Mouse (Mus musculus): ENCODE results near the gene Ankmy1.
A peak's percentile ranks its signal among the peaks of the same experiment; 100 is the strongest.

Gene Ankmy1

DNA sequence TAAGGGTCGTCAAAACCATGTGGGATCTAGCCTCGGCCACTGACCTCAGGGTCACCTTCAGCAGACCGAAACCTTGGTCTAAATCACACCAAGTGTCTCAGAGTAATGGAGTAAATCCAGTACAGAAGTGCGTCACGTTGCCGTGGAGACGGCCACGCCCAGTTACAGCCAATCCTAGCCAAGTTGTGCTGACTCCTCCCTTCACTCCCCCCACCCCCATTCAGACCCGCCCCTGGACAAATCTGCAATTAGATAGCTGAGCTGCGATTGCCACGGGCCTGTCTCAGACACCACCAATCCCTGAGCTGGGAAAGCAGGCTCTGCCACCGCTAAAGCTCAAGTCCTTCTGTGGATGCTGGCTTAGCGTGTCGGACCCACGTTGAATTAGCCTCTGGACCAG is at the start of gene Ankmy1:
Gene Ankmy1, minus strand, starts transcription at position 121 of the 400 bp plus-strand sequence.
- DNase-seq: peak; percentile 76

DNA sequence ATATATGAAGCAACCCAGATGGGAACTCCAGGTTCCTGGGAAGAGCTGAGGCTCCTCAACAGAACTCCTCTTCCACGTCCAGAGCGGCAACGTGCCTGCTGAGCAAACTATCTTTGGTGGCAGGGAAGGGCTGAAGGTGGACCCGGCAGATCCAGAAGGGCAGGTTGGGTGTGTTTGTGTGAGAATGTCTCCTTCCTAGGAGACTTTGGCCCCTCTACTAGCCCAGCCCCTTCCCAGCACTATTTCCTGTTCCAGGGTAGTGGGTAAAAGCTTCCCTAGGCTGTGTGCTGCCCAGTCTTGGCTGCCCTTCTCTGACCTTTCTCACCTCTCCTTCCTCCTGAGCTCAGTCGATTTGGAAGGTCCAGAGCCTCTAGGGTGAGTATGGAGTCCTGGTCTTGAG is 47.9 kb upstream of the Ankmy1 start, which contains the start of gene Gpr35:
Gene Gpr35, plus strand, starts transcription at position 259 of the 400 bp plus-strand sequence.
- DNase-seq: no peak

DNA sequence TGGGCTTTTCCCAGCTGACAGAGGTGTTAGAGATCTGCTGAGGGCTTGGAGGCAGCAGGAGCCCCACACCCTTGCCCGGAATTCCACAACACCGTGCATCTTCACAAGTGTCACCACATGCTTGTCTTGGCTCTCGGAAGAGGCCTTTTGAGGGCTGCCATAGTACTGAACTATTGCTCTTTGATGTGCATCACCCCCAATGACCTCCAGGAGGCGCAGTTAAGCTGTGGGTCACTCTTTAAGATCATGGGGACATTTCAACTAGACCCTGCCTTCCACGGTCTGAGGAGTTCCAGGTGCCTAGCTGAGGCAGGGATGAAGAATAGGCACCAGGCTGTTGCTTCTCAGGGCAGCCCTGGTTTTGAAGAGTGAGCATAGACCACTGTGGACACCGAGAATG is 46.7 kb upstream of the Ankmy1 start:
- DNase-seq: peak; percentile 35

DNA sequence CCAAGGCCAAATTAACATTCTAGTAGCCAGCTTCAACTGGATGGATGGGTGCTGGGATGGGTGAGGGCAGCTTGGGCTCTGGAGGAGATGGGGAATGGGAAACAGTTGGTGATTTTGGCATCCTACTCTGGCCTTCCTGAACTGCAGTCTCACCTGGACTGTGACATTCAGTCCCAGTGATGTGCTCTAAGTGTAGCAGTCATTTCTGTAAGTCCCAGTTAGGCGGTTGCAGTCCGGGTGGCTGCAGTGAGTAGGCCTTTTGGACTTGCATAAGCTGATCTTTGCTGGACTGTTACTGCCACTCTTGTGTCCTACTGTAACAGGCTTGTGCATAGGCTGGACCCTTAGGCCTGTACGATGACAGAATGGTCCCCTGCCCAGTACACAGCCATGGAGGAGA is 45.3 kb upstream of the Ankmy1 start:
- DNase-seq: no peak

DNA sequence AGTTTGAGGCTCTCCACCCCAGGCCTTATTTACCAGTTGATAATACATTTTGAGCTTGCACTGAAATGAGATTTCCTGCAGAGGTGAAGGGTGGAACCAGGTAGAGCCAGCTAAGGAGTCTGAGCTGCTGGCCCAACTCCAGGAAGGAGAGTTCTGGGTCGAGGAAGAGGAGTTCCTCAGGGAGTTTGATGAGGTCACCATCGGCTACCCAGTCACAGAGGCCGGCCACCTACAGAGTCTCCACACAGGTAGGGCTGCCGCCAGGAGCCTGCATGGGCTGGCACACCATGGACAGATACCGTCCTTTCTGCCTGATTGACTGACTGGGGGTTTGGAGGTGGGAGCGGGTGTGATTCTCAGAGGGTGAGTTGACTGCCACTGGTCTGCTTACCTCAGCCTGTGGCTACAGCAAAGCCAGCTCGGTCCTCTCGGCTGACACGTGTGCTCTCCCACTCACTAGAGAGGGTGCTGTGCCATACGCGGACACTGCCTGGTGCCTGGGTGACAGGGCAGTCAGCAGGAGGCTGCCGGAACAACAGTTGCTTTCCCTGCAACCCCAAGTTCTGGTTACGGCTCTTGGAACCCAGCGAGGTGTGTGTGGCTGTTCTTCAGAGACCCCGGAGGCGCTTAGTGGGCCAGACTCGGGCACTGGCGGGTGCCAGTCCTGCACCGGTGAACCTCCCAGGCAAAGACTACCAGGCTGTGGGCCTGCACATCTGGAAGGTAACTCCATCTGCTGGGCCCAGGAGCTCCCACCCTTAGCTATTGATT is 40.7 kb upstream of the Ankmy1 start:
- DNase-seq: no peak

DNA sequence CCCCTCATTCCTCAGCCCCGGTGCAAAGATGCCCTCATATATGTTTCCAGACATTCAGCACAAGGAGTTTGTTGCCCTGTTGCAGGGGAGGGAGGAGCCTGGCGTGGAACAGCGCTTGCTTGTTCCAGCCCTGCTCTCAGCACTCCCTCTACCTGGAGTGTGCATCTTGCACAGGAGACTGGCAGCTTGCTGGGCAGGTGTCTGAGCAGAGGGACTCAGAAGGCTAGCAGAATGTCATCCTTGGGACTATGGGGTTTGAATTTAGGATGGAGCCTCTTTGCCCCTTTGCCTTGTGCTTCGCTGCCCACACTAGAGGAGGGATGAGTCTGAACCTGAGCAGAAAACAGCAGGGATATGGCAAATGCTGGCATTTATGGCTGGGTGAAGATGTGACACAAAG is 37.0 kb upstream of the Ankmy1 start:
- no peak for DNase-seq

DNA sequence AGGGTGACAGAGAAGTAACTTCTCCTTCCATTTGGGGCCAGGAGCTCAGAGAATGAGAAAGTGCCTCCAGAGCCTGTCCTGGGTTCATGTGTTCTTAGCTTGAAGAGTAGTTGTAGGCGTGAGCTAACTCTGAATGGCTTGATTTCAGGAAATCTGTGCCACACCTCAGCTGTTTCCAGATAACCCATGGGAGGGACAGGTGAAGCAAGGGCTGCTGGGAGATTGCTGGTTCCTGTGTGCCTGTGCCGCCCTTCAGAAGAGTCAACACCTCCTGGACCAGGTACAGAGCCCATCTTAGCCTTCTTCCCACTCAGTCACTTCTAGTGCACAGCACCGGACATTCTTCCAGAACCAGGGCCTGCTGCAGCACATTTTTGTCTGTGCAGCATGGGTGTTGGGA is 35.1 kb upstream of the Ankmy1 start:
- DNase-seq: no peak

DNA sequence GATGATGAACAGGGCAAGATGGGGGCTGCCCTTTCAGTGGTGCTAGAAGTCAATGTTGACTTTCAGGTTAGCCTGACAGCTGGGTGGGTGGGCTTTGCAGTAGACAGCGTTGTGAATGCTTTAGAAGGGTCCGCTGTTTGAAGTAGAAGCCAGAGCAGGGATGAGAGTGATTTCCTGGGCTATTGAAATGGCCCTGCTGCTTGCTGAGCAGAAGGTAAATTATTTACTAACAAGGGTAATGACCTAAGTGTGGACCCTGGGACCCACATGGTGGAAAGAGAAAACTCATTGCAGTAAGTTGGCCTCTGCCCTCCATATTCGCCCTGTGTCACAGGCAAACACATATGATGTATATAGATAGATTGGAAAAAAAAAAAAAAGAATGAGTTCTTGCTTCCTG is 33.8 kb upstream of the Ankmy1 start:
- no peak for DNase-seq

DNA sequence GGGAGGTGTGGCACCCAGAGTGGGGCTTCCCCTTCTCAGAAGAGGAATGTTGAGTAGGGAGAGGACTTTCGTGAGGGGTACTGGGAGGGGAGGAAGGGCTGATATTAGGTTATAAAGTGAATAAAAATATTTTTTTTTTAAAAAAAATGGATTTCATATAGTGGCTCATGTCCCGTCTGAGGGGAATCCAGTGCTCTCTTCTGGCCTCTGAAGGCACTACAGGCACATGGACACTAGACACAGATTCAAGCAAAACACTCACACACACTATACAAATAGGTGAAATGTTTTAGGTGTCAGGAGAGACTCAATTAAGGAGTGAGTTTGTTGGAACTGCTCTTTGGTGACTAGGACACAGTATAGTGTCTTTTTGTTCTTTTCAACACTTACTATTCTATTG is 33.3 kb upstream of the Ankmy1 start:
- DNase-seq: no peak

DNA sequence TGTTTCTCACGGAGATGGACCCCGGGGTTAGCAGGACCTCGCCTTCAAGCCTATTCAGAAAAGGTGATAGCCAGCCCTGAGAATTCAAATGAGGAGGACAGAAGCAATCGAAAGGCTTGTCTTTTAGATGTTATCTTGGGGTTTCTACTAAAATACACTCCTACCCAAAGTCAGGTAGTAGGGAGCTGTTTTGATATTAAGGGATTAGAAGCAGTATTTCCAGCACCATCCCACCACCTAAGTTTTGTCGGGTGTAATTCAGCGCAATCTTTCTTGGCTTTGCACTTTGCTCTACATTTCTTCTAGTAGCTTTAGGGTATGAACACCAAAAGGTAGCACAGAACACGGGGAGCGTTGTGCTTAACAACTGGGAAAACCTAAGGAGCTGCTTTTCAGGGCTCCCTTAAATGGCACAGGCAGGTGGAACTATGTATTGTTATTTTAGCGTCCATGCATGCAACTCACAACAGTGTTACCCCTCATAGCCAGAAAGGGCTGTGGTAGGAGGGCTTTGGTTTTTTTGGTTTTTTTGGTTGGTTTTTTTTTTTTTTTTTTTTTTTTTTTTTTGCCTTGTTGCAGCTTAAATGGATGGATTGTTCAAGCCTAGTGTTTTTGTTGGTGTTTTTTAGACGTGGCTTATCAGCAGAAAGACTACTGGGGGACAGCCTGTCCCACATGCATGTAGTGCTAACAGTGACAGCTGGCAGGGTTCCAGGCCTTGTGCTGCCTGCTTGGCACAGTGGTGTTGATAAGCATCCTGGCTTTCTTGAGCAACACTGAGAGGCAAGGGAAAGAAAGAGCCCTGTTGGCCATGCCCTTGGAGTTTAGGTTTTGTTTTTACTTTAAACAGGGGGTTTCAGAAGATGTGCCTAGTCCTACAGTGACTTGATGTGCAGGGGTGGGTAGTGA is 32.6 kb upstream of the Ankmy1 start:
- peak; percentile 42 for DNase-seq

DNA sequence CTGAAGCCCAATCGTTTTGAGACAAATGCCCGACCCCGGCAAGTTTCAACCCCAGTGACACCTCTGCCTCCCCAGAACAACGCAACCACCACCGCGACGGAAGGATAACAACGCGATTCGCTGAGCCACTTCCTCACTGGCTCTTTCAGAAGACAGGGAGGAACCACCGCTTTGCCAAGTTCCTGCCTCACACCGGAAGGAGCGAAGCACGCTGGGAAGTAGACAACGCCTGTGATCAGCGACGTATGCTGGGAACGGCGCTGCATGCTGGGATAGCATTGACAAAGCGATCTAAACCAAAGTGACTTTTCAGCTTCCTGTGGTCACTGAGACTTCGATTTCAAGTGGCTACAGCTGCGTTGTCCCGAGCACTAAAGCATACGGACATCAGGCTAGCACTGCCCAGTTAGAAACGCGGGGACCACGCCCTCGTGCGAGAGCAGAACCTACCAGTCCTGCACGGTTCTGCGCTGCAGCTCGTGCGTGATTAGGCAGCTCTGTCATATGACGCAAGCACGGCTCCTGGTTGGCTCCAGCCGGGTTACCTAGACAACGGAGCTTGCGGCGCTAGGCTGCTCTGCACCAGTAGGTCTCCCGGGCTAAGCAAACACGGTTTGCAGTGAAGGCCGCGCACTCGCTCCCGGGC is 31.6 kb upstream of the Ankmy1 start, which contains the start of gene Capn10:
Gene Capn10, plus strand, starts transcription at position 195 of the 646 bp plus-strand sequence.
- peak; percentile 96 for DNase-seq

DNA sequence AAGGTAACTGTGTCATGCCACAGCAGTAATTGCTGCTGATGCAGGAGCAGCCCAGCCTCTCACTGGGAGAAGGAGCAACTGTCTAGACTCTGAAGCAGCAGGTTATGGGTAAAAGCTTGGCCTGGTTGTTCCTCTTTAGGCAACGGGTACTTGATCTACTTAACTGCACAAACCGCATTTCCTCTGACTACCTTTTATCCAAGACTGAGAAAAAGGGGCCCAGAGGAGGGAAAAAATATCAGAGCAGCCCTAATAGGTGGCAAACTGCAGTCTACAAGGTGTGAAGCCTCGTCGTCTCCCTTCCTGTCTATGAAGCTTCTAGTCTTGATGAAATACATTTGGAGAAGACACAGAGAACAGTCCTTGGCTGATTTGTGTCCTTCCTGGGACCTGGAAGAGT is 30.9 kb upstream of the Ankmy1 start:
- DNase-seq: no peak

DNA sequence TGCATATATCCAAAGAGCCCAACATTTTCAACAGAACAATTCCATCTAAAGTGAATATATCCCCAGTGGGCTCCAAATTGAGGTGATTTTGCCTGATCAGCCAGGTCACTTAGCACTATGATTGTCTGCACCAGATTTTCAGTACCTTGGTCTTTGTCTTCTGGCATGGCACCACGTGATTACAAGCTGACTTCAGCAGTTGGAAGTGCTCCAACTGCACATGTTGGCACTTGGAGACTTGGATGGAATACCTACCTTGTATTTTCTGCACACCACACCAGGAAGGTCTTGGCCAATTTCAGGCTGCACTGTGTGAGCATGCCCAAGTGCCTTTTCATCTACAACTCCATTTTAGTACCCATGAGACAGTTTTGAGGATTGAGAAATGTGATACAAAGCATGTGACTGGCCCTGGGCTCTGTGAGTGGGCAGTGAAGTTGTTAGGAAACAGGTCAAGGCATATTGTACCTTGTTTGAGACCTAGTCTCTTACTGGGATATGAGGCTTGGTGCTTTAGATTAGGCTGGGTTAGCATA is 27.5 kb upstream of the Ankmy1 start:
- no peak for DNase-seq

DNA sequence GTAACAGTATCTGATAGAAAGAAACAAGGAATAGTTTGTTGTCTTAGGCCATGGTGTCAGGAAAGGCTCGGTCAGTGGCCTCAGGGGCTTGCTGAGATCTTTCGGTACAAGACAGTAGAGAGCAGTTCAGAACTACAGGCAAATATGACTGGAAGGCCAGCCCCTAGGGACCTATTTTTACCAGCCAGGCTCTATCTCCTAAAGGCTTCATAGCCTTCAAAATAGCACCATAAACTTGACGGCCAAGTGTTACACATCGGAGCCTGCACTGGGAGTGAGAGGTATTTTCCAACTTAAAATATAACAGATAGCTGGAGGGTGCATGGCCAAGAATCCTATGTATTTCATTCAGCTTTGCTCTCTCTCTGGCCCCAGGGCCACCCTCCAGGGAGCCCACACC is 18.8 kb upstream of the Ankmy1 start:
- DNase-seq: no peak

DNA sequence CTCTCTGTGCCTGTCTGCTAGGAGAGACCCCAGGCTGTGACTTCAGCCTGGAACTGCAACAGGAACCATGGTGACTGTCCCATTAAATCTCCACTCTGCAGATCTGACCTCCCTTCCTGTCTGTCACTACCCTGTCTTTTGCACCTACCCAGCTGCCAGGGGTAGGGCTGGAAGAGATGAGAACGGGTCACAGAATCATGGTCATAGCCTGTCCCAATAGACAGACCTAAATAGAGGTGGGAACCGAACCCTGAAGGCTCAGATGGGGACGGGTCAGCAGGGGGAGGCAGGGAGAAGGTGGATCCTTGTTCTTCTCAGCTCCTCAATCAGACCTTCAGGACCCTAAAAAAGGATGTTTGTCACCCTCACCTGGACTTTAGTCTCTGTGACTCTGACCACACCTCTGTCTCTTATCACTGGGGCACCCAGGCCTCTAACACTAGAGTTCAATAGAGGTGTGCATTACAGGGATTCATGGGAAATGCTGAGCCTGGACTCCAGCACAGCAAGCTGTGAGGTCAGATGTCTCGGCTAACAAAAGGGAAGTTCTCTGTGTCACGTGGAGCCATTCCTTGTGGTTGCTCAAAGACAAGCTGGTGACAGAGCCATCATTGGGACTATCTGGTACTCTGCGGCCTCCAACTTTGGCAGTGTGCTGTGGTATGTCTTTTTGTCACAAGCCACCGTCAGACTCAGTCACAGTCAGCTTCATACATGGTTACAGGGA is 17.9 kb upstream of the Ankmy1 start:
- no peak for DNase-seq

DNA sequence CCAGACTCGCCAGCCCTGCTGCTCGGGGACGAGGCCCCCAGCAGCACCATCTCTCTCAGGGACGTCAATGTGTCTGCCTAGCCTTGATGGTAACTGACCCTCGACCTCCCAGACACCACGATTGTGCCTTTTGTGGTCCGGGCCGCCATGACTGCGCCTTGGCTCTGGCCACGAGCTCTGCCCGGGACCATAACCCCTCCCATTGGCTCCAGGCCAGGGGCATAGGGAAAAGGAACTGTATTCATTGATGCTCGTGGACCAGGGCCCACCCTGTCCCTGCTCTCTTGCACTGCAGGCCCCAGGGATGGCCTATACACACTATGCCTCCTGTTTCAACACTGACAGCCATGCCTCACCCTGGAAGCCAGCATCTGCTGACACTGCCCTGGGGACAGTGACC is 17.1 kb upstream of the Ankmy1 start:
- no peak for DNase-seq

DNA sequence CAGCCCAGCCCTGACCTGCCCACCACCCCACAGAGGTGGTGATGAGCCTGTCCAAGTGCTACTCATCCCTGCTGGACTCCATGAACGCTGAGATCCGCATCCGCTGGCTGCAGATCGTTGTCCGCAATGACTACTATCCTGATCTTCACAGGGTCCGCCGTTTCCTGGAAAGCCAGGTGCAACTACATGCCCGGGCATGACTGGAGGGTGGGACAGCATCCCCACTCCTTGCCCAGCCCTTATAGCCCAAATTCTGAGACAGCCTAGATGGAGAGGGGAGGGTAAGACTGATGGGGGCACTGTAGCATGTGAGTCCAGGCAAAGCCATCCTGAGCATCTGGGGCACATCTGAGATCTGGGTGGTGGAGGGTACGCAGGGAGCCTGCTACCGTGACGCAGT is 16.4 kb upstream of the Ankmy1 start:
- no peak for DNase-seq

DNA sequence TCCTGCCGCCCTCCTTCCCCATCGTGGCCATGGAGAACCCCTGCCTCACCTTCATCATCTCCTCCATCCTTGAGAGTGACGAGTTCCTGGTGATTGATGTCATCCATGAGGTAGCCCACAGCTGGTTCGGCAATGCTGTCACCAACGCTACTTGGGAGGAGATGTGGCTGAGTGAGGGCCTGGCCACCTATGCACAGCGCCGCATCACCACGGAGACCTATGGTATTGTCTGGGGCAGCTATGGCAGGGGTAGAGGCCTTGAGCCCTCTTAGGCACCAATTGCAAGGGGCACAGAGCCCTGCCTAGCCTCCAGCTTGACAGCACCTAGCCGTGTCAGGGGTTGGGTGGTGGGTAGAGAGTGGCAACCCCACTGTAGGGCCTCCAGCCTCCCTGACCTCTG is 14.0 kb upstream of the Ankmy1 start:
- DNase-seq: no peak

DNA sequence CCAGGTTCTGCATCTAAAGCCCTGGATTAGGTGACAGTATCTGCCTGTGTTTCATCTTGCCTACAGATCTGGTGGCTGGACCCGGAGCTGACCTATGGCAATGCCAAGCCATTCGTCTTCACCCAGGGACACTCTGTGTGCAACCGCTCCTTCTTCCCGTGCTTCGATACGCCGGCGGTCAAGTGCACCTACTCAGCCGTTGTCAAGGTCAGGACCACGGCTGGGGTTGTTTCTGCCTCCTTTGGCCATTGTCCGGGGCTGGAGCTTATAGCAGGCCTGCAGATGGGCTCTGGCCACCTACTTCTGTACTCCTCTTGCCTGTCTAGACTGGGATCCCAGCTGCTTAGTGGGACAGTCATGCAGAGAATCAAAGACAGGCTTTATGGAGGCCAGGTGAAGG is 12.3 kb upstream of the Ankmy1 start:
- DNase-seq: no peak

DNA sequence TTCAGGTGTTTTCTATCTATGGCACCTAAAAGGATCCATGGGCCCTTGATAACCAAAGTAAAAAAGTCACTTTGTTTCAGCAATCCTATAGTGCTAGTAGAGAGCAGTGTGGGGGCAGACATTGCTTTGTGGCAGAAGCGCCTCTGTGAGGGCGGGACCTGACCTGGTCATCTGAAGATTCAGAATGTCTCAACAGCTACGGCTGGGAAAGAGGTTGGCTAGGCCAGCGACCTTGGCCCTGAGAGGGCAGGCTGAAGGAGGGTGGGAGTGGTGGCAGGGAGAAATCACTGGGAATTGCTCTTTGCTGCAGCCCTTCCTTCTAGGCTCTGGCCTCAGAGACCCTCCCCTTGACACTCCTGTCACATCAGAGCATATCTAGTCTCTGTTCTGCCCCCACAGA is 11.5 kb upstream of the Ankmy1 start:
- no peak for DNase-seq

DNA sequence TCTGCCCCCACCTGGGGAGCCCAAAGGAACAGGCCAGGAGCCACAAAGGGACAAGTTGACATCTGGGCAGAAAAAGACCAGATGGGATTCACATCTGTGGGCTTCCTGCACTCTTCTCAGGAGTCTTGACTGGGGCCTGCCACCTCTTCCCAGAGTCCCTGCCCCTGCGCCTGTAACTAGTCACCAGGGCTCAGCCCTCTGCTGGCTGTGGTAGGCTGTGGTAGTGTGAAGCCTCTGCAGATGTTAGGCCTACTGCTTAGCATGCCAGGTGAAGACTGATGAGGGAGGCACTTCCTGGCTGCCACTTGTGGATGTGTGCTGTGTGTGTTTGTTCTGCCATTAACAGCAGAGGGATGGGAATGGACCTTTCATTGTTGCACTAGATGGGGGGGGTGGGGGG is 9.6 kb upstream of the Ankmy1 start:
- DNase-seq: no peak

DNA sequence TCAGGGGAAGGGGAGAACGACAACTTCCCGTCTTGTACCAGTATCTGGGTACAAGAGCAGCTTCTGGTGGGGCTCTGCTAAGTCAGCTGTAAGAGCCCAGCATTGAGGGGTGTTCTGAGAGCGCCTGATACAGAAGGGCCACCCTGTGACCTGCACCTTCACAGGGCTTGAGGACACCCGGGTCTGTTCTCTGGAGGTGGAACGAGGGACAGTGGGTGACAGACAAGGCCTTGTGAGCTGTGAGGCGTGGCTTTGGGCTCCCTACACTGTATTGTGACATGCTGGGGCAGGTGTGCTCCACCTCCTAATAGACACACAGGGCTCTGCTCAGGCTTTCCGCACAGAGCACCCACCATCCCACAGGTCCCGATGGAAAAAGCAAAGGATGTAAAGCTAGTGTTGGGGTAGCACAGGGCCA is 9.0 kb upstream of the Ankmy1 start:
- DNase-seq: no peak
